Comparison of ENCODE assay signal across 7 mouse cellular contexts in the genomic region with DNA sequence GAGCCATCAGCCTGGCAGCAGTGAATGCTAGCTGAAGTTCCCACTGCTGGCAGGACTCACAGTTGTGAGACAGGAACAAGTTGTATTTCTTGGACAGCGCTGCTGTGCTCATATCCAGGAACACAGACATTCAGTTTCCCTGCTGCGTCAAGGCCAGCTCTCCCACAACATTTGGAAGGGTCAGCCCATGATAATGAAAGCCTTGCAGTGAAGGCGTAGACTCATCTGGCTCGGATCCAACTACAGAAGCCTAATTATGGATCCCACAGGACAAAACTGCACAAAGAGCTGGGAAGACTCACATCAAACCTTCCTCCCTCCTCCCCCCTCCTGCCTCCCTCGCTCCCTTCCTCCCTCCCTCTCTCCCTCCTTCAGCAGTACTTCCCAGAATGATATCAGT. TPM values are rescaled to one million over a fixed set of nuclear protein-coding genes. Genes with fewer than 3 reads are reported as not detected.
DNase-seq lines count a peak whose midpoint lies in the region; ATAC-seq and TF ChIP-seq lines count a peak whose summit lies in the region.

No protein-coding gene starts in this region.

- H3K9me3 ChIP-seq in hindbrain, postnatal 0 days (ENCODE audit: low read length): no peaks in the 10 kb centered on the region
- no peaks in the 10 kb centered on the region for H3K9me3 ChIP-seq in neural tube, embryonic 14.5 days (ENCODE audit: control insufficient read depth, low read length)

- TF ChIP-seq CTCF in hindbrain, postnatal 0 days (IDR thresholded peaks at IDR 0.05; ENCODE audit: low read depth): no peak
- TF ChIP-seq CTCF in left cerebral cortex, adult 2 months (IDR thresholded peaks at IDR 0.05): no peak

- peak; percentile 68 for DNase-seq in adrenal gland, postnatal 10 days
- peak; percentile 16 for DNase-seq in cerebellum, adult 9-10 months
- peak; percentile 91 for DNase-seq in gastrocnemius, postnatal 25 days
- DNase-seq in hindbrain, postnatal 0 days (ENCODE audit: low spot score): peak; percentile 86
- DNase-seq in left cerebral cortex, adult 2 months (ENCODE audit: extremely low spot score in 1 of 2, low spot score in 2 of 2): peak; percentile 35 to 50

- no peak overlapping the region for H3K4me2 ChIP-seq in hindbrain, postnatal 0 days (ENCODE audit: low read depth, low read length)
- H3K4me2 ChIP-seq in neural tube, embryonic 14.5 days (ENCODE audit: low read depth, low read length): no peak overlapping the region

- H3K4me3 ChIP-seq in hindbrain, postnatal 0 days (ENCODE audit: low read length): no peak overlapping the region
- H3K4me3 ChIP-seq in left cerebral cortex, adult 2 months: no peak overlapping the region
- no peak overlapping the region for H3K4me3 ChIP-seq in neural tube, embryonic 14.5 days (ENCODE audit: low read depth, low read length)

- no peak overlapping the region for H3K9ac ChIP-seq in hindbrain, postnatal 0 days (replicated peaks; ENCODE audit: low read length)
- no peak overlapping the region for H3K9ac ChIP-seq in neural tube, embryonic 14.5 days (replicated peaks; ENCODE audit: low read depth, low read length)

- H3K36me3 ChIP-seq in hindbrain, postnatal 0 days (ENCODE audit: insufficient read depth, low read length): no peaks in the 10 kb centered on the region
- no peaks in the 10 kb centered on the region for H3K36me3 ChIP-seq in neural tube, embryonic 14.5 days (ENCODE audit: control insufficient read depth, insufficient read depth, low read length)

- peaks cover 5% of the 10 kb centered on the region; the same call in 1 of the 2 replicates for H3K4me1 ChIP-seq in hindbrain, postnatal 0 days (ENCODE audit: insufficient read depth, low read length)
- H3K4me1 ChIP-seq in neural tube, embryonic 14.5 days (ENCODE audit: control insufficient read depth, insufficient read depth, low read length): no peaks in the 10 kb centered on the region

- ATAC-seq in hindbrain, postnatal 0 days: peak; percentile 84
- peak; percentile 46 for ATAC-seq in neural tube, embryonic 14.5 days (ENCODE audit: low read depth)
- ATAC-seq in megakaryocyte progenitor cell, adult 5-6 weeks (replicated peaks; ENCODE audit: poor library complexity): no peak

- 22% methylated on average over 5 of the region's 5 CpGs for WGBS in hindbrain, postnatal 0 days
- WGBS in neural tube, embryonic 14.5 days: 19% methylated on average over 5 of the region's 5 CpGs

- no peaks in the 10 kb centered on the region for H3K27me3 ChIP-seq in hindbrain, postnatal 0 days (ENCODE audit: insufficient read depth, low read length)
- no peaks in the 10 kb centered on the region for H3K27me3 ChIP-seq in neural tube, embryonic 14.5 days (ENCODE audit: control insufficient read depth, insufficient read depth, low read length)

- intact Hi-C loops in left cerebral cortex, adult 2 months (cut with DNase I): no loop called here

- no peak overlapping the region for H3K27ac ChIP-seq in hindbrain, postnatal 0 days
- no peak overlapping the region for H3K27ac ChIP-seq in left cerebral cortex, adult 2 months
- H3K27ac ChIP-seq in neural tube, embryonic 14.5 days (ENCODE audit: low read depth, low read length): no peak overlapping the region

RNA-seq across cellular contexts. Expression of gene Gm15737, which starts 18.9 kb away (rescaled TPM):
- not detected for total RNA-seq in adrenal gland, postnatal 10 days (2021)
- total RNA-seq in gastrocnemius, postnatal 25 days (2021): under 1 TPM; 0.48 to 0.74 TPM
- total RNA-seq in hindbrain, postnatal 0 days (2014; rRNA removed): not detected in 2 replicates
- not detected in 2 replicates for polyA plus RNA-seq in hindbrain, postnatal 0 days (2015; fragmentation: Nextera tagmentation; extraction: Ambion mirVana)
- not detected for total RNA-seq in left cerebral cortex, adult 2 months (2021)
- 0.04 and 0.05 TPM in 2 replicates for polyA plus RNA-seq in neural tube, embryonic 14.5 days (2014; fragmentation: Nextera tagmentation; extraction: Ambion mirVana)
- not detected in 2 replicates for total RNA-seq in megakaryocyte progenitor cell, adult 5-6 weeks (2015)
- total RNA-seq in megakaryocyte progenitor cell, adult 5-6 weeks (2017): not detected in 2 replicates

RNA-seq across cellular contexts. Expression of gene A730049H05Rik, which starts 34.0 kb away (rescaled TPM):
- 1 to 10 TPM in 1 of 2 experiments, under 1 TPM in 1; 0.45 to 1.1 TPM for total RNA-seq in adrenal gland, postnatal 10 days (2021)
- total RNA-seq in gastrocnemius, postnatal 25 days (2021): under 1 TPM in 1 of 2 experiments, not detected in 1; 0.19 TPM
- total RNA-seq in hindbrain, postnatal 0 days (2014; rRNA removed): 0.65 and 0.68 TPM in 2 replicates
- polyA plus RNA-seq in hindbrain, postnatal 0 days (2015; fragmentation: Nextera tagmentation; extraction: Ambion mirVana): 1.2 and 1.7 TPM in 2 replicates
- under 1 TPM; 0.14 to 0.16 TPM for total RNA-seq in left cerebral cortex, adult 2 months (2021)
- polyA plus RNA-seq in neural tube, embryonic 14.5 days (2014; fragmentation: Nextera tagmentation; extraction: Ambion mirVana): 0.50 and 0.76 TPM in 2 replicates
- total RNA-seq in megakaryocyte progenitor cell, adult 5-6 weeks (2015): not detected in 2 replicates
- not detected in 2 replicates for total RNA-seq in megakaryocyte progenitor cell, adult 5-6 weeks (2017)

Comparison
In these comparisons a context has a peak if more than half of its experiments do, and no peak if none do; other contexts are left out.
1. DNase-seq: peak in every context shown above with its lines; median percentile 91 in gastrocnemius, postnatal 25 days; 86 in hindbrain, postnatal 0 days; 68 in adrenal gland, postnatal 10 days; 42 in left cerebral cortex, adult 2 months; 16 in cerebellum, adult 9-10 months.